Mouse (Mus musculus) MEL (cell line): ENCODE data around the gene Rtn3. TPM values are rescaled to one million over a fixed set of nuclear protein-coding genes. Genes with fewer than 3 reads are reported as not detected.

Source experiments
- DNase-seq: peaks from one replicate; pipeline ENCODE4 v3.0.0; 2011; ENCODE audit warnings: low read depth, low spot score
- H3K27ac ChIP-seq: 2 replicates; pipeline ENCODE4 v1.5.1; 2012; ENCODE audit warnings: low read depth, mild to moderate bottlenecking, control low read depth, low read length, moderate library complexity; ENCODE audit not compliant: control insufficient read depth
- H3K27me3 ChIP-seq, 2 experiments: fragments of 150-350 bp in 1 of 2; sonication (generic) in 1 of 2; 2 replicates each; pipeline ENCODE4 v1.6.1; 2012; ENCODE audit warnings: low read length in 2 of 2, mild to moderate bottlenecking in 2 of 2, improper control_type of control experiment in 1 of 2, moderate library complexity in 1 of 2; ENCODE audit not compliant: insufficient read depth in 2 of 2, control insufficient read depth in 1 of 2
- H3K36me3 ChIP-seq, 2 experiments: 2 replicates each; pipeline ENCODE4 v1.6.1; 2012 to 2014; ENCODE audit warnings: low read length in 2 of 2, improper control_type of control experiment in 1 of 2, inconsistent platforms in 1 of 2, mild to moderate bottlenecking in 1 of 2; ENCODE audit not compliant: insufficient read depth in 2 of 2, control insufficient read depth in 1 of 2
- H3K4me1 ChIP-seq, 2 experiments: fragments of 150-350 bp in 1 of 2; sonication (generic) in 1 of 2; 2 replicates each; pipeline ENCODE4 v1.6.1; 2012; ENCODE audit warnings: low read length in 2 of 2, improper control_type of control experiment in 1 of 2, mild to moderate bottlenecking in 1 of 2; ENCODE audit not compliant: insufficient read depth in 2 of 2, control insufficient read depth in 1 of 2
- H3K4me3 ChIP-seq, 2 experiments: fragments of 150-350 bp in 1 of 2; sonication (generic) in 1 of 2; 2 replicates each; pipeline ENCODE4 v1.5.1; 2012; ENCODE audit warnings: low read depth in 2 of 2, low read length in 2 of 2, mild to moderate bottlenecking in 2 of 2, moderate library complexity in 2 of 2, control low read depth in 1 of 2, improper control_type of control experiment in 1 of 2; ENCODE audit not compliant: control insufficient read depth in 1 of 2, insufficient read depth in 1 of 2
- H3K79me2 ChIP-seq: 2 replicates; pipeline ENCODE4 v1.6.1; 2012; ENCODE audit warnings: mild to moderate bottlenecking, low read length, moderate library complexity; ENCODE audit not compliant: control insufficient read depth, poor library complexity, insufficient read depth
- H3K9ac ChIP-seq: 2 replicates; pipeline ENCODE4 v1.6.1; 2012; ENCODE audit warnings: low read depth, mild to moderate bottlenecking, control low read depth, low read length, moderate library complexity; ENCODE audit not compliant: control insufficient read depth, poor library complexity, severe bottlenecking
- H3K9me3 ChIP-seq: fragments of 150-350 bp; sonication (generic); replicated peaks from 2 replicates; pipeline ENCODE4 v1.6.1; 2012; ENCODE audit warnings: mild to moderate bottlenecking, low read length, improper control_type of control experiment, moderate library complexity; ENCODE audit not compliant: insufficient read depth
- CHD1 ChIP-seq: IDR thresholded peaks from 2 replicates; pipeline ENCODE4 v1.6.1; 2012; ENCODE audit warnings: low read depth, mild to moderate bottlenecking, inconsistent platforms, low read length, improper control_type of control experiment
- CHD2 ChIP-seq: IDR thresholded peaks from 2 replicates; pipeline ENCODE4 v1.6.1; 2011; ENCODE audit warnings: low read length, improper control_type of control experiment
- E2F4 ChIP-seq: IDR thresholded peaks from 2 replicates; pipeline ENCODE4 v1.6.1; 2011; ENCODE audit warnings: low read depth, low read length, improper control_type of control experiment, borderline replicate concordance
- ELF1 ChIP-seq: IDR thresholded peaks from 2 replicates; pipeline ENCODE4 v1.6.1; 2014; ENCODE audit warnings: low read depth, mild to moderate bottlenecking, inconsistent platforms, low read length, improper control_type of control experiment, moderate library complexity
- GABPA ChIP-seq: IDR thresholded peaks from 2 replicates; pipeline ENCODE4 v1.6.1; 2012; ENCODE audit warnings: low read depth, mild to moderate bottlenecking, inconsistent platforms, low read length, improper control_type of control experiment, moderate library complexity
- HCFC1 ChIP-seq: IDR thresholded peaks from 2 replicates; pipeline ENCODE4 v1.6.1; 2012; ENCODE audit warnings: low read depth, mild to moderate bottlenecking, inconsistent platforms, low read length, improper control_type of control experiment, moderate library complexity
- JUND ChIP-seq: IDR thresholded peaks from 2 replicates; pipeline ENCODE4 v1.6.1; 2011; ENCODE audit warnings: low read depth, mild to moderate bottlenecking, improper control_type of control experiment, low read length
- MAFK ChIP-seq: IDR thresholded peaks from 2 replicates; pipeline ENCODE4 v1.6.1; 2011; ENCODE audit warnings: low read depth, mild to moderate bottlenecking, low read length, improper control_type of control experiment, borderline replicate concordance
- MAX ChIP-seq: IDR thresholded peaks from 2 replicates; pipeline ENCODE4 v1.6.1; 2011; ENCODE audit warnings: low read length, improper control_type of control experiment
- MAZ ChIP-seq: IDR thresholded peaks from 2 replicates; pipeline ENCODE4 v1.6.1; 2012; ENCODE audit warnings: low read depth, mild to moderate bottlenecking, inconsistent platforms, low read length, improper control_type of control experiment
- MXI1 ChIP-seq: IDR thresholded peaks from 2 replicates; pipeline ENCODE4 v1.6.1; 2011; ENCODE audit warnings: mild to moderate bottlenecking, low read depth, low read length, improper control_type of control experiment
- MYB ChIP-seq: IDR thresholded peaks from 2 replicates; pipeline ENCODE4 v1.6.1; 2011; ENCODE audit warnings: mild to moderate bottlenecking, low read depth, low read length, improper control_type of control experiment
- MYC ChIP-seq: IDR thresholded peaks from 2 replicates; pipeline ENCODE4 v1.6.1; 2011; ENCODE audit warnings: low read depth, mild to moderate bottlenecking, low read length, improper control_type of control experiment, moderate library complexity
- NELFE ChIP-seq: IDR thresholded peaks from 2 replicates; pipeline ENCODE4 v1.6.1; 2011; ENCODE audit warnings: low read depth, low read length, improper control_type of control experiment
- NRF1 ChIP-seq: IDR thresholded peaks from 2 replicates; pipeline ENCODE4 v1.6.1; 2014; ENCODE audit warnings: low read depth, mild to moderate bottlenecking, inconsistent platforms, low read length, improper control_type of control experiment, moderate library complexity; ENCODE audit not compliant: poor library complexity, insufficient read depth, severe bottlenecking
- POLR2A ChIP-seq, 2 experiments: IDR thresholded peaks; 2 replicates each; pipeline ENCODE4 v1.6.1; 2011 to 2012; ENCODE audit warnings: low read length in 2 of 2, mild to moderate bottlenecking in 2 of 2, control low read depth in 1 of 2, improper control_type of control experiment in 1 of 2, low read depth in 1 of 2, moderate library complexity in 1 of 2; ENCODE audit not compliant: control insufficient read depth in 1 of 2, insufficient read depth in 1 of 2, poor library complexity in 1 of 2
- POLR2AphosphoS2 ChIP-seq: IDR thresholded peaks from 2 replicates; pipeline ENCODE4 v1.6.1; 2011; ENCODE audit warnings: low read length, improper control_type of control experiment
- POLR2AphosphoS5 ChIP-seq: IDR thresholded peaks from 2 replicates; pipeline ENCODE4 v1.6.1; 2012; ENCODE audit warnings: low read depth, borderline replicate concordance, mild to moderate bottlenecking, inconsistent platforms, low read length, moderate library complexity, mixed read lengths
- SIN3A ChIP-seq: IDR thresholded peaks from 2 replicates; pipeline ENCODE4 v1.6.1; 2012; ENCODE audit warnings: low read length, improper control_type of control experiment, inconsistent platforms
- SMC3 ChIP-seq: IDR thresholded peaks from 2 replicates; pipeline ENCODE4 v1.6.1; 2011; ENCODE audit warnings: low read depth, low read length, improper control_type of control experiment
- USF1 ChIP-seq: IDR thresholded peaks from 2 replicates; pipeline ENCODE4 v1.6.1; 2014; ENCODE audit warnings: low read depth, mild to moderate bottlenecking, inconsistent platforms, low read length, improper control_type of control experiment, moderate library complexity
- ZC3H11A ChIP-seq: IDR thresholded peaks from 2 replicates; pipeline ENCODE4 v1.6.1; 2012; ENCODE audit warnings: low read depth, mild to moderate bottlenecking, inconsistent platforms, low read length, improper control_type of control experiment
- ZKSCAN1 ChIP-seq: IDR thresholded peaks from 2 replicates; pipeline ENCODE4 v1.6.1; 2012; ENCODE audit warnings: low read depth, mild to moderate bottlenecking, inconsistent platforms, low read length, improper control_type of control experiment, moderate library complexity
- ZMIZ1 ChIP-seq: IDR thresholded peaks from 2 replicates; pipeline ENCODE4 v1.6.1; 2012; ENCODE audit warnings: low read depth, mild to moderate bottlenecking, inconsistent platforms, low read length, improper control_type of control experiment, moderate library complexity
- ZNF384 ChIP-seq: IDR thresholded peaks from 2 replicates; pipeline ENCODE4 v1.6.1; 2012; ENCODE audit warnings: low read depth, mild to moderate bottlenecking, inconsistent platforms, low read length, improper control_type of control experiment
- polyA plus RNA-seq, 2 experiments: library from polyadenylated mRNA; stranded (reverse) in 1 of 2; unstranded in 1 of 2; fragments of >175 nt in 1 of 2; fragments of >200 nt in 1 of 2; gene quantifications; 2 replicates each; pipeline versions ENCODE4 v1.2.1 to v1.2.4; 2012; ENCODE audit warnings: low replicate concordance in 2 of 2, low read depth in 1 of 2; ENCODE audit not compliant: insufficient read length in 2 of 2, insufficient read depth in 1 of 2, missing spikeins in 1 of 2
- total RNA-seq: library from RNA; depleted of rRNA; stranded (reverse); fragments of 300-350 nt; gene quantifications from 2 replicates; pipeline ENCODE4 v1.2.3, GENCODE M21; 2012

The Rtn3 gene
- total and polyA plus RNA-seq, 3 experiments, result 33.4 to 118 TPM; not detected in 1

DNA sequence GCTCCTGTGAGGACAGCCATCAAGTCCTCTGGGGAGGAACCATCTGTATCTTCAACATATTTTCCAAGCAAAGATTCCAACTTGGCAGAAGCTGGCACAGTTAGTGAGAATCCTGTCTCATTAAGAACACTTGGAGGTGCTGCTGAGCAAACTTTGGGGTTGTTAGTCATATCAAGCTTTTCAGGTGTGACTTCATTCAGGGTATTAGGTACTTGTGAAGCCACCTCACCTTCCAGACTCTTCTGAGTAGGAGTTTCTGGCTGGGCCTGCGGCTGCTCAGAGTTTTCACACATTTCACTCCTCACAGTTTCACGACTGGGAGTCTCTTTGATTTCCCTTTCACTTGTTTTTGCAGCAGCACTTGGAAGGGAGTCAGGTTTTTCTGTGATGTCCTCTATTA is 26.3 kb downstream of the Rtn3 start:
- Histone ChIP-seq H3K27me3 (no peaks in the 10 kb centered on the region), H3K4me3 (no peak overlapping the region), H3K9ac (no peak overlapping the region), H3K36me3 (peaks cover 0 to 12% of the 10 kb centered on the region in 2 experiments; a peak in 2 of 4 replicates), H3K27ac (no peak overlapping the region), H3K9me3 (no peaks in the 10 kb centered on the region), H3K79me2 (peaks cover 6% of the 10 kb centered on the region; the same call in 1 of the 2 replicates), H3K4me1 (no peaks in the 10 kb centered on the region; a peak in 1 of 4 replicates)
- no peak for TF ChIP-seq ZNF384
- no peak for TF ChIP-seq MYB
- TF ChIP-seq GABPA, result no peak
- TF ChIP-seq MAFK, result no peak
- no peak for TF ChIP-seq ZMIZ1
- no peak for TF ChIP-seq CHD1
- no peak for TF ChIP-seq POLR2A (IDR thresholded peaks at IDR 0.05; ENCODE audit: control insufficient read depth in 1 of 2, insufficient read depth in 1 of 2, low read depth in 1 of 2, low read length in 2 of 2, poor library complexity in 1 of 2)
- no peak for TF ChIP-seq MYC
- no peak for TF ChIP-seq NRF1
- TF ChIP-seq HCFC1, result no peak
- TF ChIP-seq POLR2AphosphoS2, result no peak
- no peak for TF ChIP-seq ZKSCAN1
- no peak for TF ChIP-seq MAX
- TF ChIP-seq ELF1, result no peak
- TF ChIP-seq CHD2, result no peak
- TF ChIP-seq USF1, result no peak
- TF ChIP-seq SIN3A, result no peak
- TF ChIP-seq MAZ, result no peak
- no peak for TF ChIP-seq JUND
- TF ChIP-seq POLR2AphosphoS5, result no peak
- DNase-seq, result no peak

GRCm38 (mm10) chr19:7445596-7445995 is 37.5 kb downstream of the Rtn3 start:
- no peaks in the 10 kb centered on the region for H3K27me3 ChIP-seq
- no peaks in the 10 kb centered on the region; a peak in 2 of 4 replicates for H3K36me3 ChIP-seq
- H3K27ac ChIP-seq, result no peak overlapping the region
- H3K4me1 ChIP-seq, result no peaks in the 10 kb centered on the region
- no peak overlapping the region for H3K9ac ChIP-seq
- no peaks in the 10 kb centered on the region for H3K9me3 ChIP-seq
- 0 out of 2 replicates have a peak, but pooled peaks cover 2% of the 10 kb centered on the region for H3K79me2 ChIP-seq
- TF ChIP-seq MXI1 (no peak), SIN3A (no peak), CHD2 (no peak), ELF1 (no peak), JUND (no peak), MYB (no peak), NELFE (no peak), ZMIZ1 (no peak), MAZ (no peak), NRF1 (no peak), MYC (no peak), GABPA (no peak), MAFK (no peak), ZNF384 (no peak), ZKSCAN1 (no peak), SMC3 (no peak), ZC3H11A (no peak), CHD1 (no peak), E2F4 (no peak), USF1 (no peak)
- DNase-seq, result no peak
- no peak overlapping the region for H3K4me3 ChIP-seq
